Mouse (Mus musculus): ENCODE results near the gene Pspc1. TPM values are rescaled to one million over a fixed set of nuclear protein-coding genes. Genes with fewer than 3 reads are reported as not detected.

The Pspc1 gene
- polyA plus RNA-seq, 1 experiment from 2014 or later, result 17.3 TPM

Other genes with a start within 250 kb of the Pspc1 start
- 4.8 and 6.0 TPM in 2 replicates for gene Cenpj, start 202.9 kb downstream of the Pspc1 start, polyA plus RNA-seq (2015; fragmentation: Nextera tagmentation; extraction: Ambion mirVana)
- gene Parp4, start 202.7 kb downstream of the Pspc1 start, polyA plus RNA-seq (2015; fragmentation: Nextera tagmentation; extraction: Ambion mirVana), result 4.1 and 5.1 TPM in 2 replicates
- 18.7 and 23.2 TPM in 2 replicates for gene Mphosph8, start 110.1 kb downstream of the Pspc1 start, polyA plus RNA-seq (2015; fragmentation: Nextera tagmentation; extraction: Ambion mirVana)
- 16.7 TPM in 2 replicates for gene Zmym5, start 33.4 kb upstream of the Pspc1 start, polyA plus RNA-seq (2015; fragmentation: Nextera tagmentation; extraction: Ambion mirVana)
- gene Zmym2, start 108.3 kb upstream of the Pspc1 start, polyA plus RNA-seq (2015; fragmentation: Nextera tagmentation; extraction: Ambion mirVana), result 22.3 and 23.4 TPM in 2 replicates

All from intestine, embryonic 16.5 days (tissue).